Mouse (Mus musculus) c-Kit-negative CD71-positive TER-119-positive erythroid progenitor cells, embryonic 14.5 days (primary cell): ENCODE results near the gene Nfatc4.

ENCODE experiments used
- DNase-seq: peaks from one replicate; pipeline ENCODE4 v3.0.0-alpha.2; 2013; ENCODE audit warnings: low read depth, low spot score

Gene Nfatc4

DNA sequence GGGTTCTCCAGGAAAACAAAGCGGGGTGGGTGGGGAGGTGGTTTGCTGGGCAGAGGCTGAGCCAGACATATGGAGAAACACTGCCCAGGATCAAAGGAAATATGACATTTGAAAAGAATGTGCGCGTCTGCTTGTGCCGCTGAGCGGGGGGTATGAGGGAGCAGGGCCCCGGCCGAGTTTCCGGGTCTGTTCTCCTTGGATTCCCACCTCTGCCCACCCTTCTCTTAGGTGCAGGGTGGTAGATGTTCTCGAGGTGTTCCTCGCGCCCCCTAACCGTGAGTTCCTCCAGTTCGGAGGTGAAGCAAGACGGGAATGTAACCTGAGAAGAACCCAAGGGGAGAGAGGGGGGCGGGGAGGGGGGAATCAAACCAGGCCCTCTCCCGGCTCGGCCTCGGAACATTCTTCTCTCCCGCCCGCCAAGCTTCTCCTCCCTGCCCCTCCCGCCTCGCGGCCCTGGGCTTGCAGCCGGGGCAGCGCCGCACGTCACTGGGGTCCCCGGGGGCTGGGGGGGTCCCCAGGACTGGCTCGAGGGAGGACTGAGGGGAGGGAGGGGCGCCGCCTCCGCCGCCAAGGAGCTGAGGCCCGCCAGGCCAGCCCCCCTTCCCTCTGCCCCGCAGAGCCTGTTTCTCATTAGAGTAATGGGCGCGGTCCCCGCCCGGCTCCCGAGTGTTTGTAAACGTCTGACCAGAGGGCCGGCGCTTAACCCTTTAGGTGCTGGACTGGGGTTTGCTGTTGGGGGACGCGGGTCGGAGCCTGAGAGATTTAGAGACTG lies at the start of gene Nfatc4:
Gene Nfatc4 (plus strand): TSS at position 154 of the 772 bp plus-strand sequence.
- no peak for DNase-seq

GRCm38 (mm10) chr14:55776711-55777110 lies 46.2 kb upstream of the Nfatc4 start:
- no peak for DNase-seq

GRCm38 (mm10) chr14:55777176-55777575 lies 45.8 kb upstream of the Nfatc4 start:
- DNase-seq: no peak

- DNase-seq: no peak
Observed at GRCm38 (mm10) chr14:55777806-55778205, 45.1 kb upstream of the Nfatc4 start.

DNA sequence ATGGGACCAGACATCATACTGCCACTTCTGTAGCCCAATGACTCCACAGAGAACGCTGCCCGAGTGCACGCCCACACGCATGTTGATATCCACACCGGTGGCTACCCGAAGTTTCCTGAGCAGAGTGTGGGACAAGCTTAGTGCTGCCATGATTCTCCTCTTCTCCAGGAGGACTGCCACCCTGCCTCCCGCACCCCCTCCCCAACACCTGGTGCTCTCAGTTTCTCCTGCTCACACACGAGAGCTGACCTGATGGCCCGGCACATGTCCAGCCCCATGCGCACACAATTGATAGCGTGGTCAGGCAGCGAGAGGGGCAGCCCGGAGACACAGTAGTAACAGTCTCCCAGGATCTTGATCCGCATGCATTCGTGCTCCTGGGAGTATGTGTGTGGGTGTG lies 44.3 kb upstream of the Nfatc4 start:
- no peak for DNase-seq

DNA sequence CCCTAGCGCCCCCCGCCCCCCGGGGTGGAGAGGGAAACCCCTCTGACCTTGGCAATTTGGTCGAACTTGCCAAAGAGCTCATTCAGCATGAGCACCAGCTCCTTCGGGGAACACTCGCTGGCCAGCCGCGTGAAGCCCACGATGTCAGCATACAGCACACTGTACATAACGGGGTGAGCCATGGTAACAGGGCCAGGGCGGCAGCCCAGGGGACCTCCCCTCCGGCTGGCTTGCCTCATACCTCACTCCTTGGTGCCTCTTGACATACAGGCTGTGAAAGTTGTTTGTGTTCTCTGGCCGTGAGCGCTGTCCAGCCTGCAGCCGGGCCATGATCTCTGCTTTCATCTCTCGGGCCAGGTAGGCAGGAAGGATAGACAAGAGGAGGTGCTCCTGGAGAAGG lies 43.3 kb upstream of the Nfatc4 start:
- no peak for DNase-seq

- DNase-seq: no peak
Observed at GRCm38 (mm10) chr14:55780736-55781135, 42.2 kb upstream of the Nfatc4 start.

DNA sequence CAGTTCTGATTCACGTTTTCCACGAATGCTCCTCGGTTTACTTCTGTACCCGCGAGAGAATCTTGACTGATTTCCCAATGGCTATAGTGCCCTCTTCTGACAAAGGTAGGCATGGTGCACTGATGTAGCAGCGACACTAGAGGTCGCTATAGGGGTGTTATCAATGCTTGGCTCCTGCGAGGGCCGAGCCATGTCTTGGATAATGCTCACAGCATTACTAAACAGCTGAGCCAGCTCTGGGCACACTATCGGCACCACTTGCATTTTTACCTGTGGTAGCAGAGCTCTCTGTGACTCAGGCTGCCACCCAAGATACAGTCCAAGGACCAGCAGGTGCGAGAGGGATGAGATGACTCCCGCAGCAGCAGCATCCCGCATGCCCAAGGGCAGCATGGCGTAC lies 41.6 kb upstream of the Nfatc4 start:
- no peak for DNase-seq

GRCm38 (mm10) chr14:55782361-55782960 lies 40.5 kb upstream of the Nfatc4 start:
- no peak for DNase-seq

- no peak for DNase-seq
Observed at GRCm38 (mm10) chr14:55783171-55783957, 39.6 kb upstream of the Nfatc4 start.

DNA sequence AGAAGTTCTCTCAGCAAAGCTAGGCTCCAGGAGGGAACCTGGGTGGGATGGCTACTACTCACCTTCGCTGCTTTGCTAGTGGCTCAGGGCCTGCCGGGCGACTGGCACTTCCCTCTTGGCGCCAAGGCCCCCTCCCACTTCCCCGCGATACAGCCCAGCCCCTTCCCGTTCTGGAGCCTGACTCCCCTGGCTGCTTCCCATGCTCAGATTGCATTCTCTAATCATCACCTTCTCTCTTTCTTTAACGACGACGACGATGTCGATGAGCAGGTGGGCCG lies 39.0 kb upstream of the Nfatc4 start, which contains the start of gene Adcy4:
Gene Adcy4 (minus strand): TSS at position 138 of the 278 bp plus-strand sequence.
- no peak for DNase-seq

DNA sequence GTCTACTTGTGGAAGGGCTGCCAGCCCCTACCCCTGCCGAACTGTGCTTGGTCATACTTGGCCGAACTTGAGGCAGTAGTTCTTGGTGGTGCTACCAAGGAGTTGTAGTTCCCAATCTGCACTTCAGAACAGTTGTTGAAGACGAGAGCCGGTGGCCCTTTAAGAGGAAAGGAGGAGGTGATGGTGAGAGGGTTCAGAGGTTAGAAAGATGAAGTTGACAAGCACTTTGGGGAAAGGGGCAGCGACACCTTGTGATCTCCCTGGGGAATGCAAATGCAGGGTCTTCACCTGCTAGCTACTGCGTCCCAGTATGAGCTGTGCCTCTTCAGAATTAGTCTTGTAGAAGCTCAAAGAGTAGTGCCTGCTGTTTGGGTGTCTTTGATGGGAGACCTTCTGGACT lies 37.7 kb upstream of the Nfatc4 start:
- DNase-seq: no peak

GRCm38 (mm10) chr14:55787731-55788130 lies 35.2 kb upstream of the Nfatc4 start:
- DNase-seq: no peak

GRCm38 (mm10) chr14:55788256-55789050 lies 34.5 kb upstream of the Nfatc4 start, which contains the start of gene Ripk3:
TSS of gene Ripk3 (minus strand) at chr14:55788865.
- DNase-seq: no peak

GRCm38 (mm10) chr14:55793461-55793860 lies 29.5 kb upstream of the Nfatc4 start:
- no peak for DNase-seq

- DNase-seq: no peak
Observed at GRCm38 (mm10) chr14:55793946-55794345, 29.0 kb upstream of the Nfatc4 start.

DNA sequence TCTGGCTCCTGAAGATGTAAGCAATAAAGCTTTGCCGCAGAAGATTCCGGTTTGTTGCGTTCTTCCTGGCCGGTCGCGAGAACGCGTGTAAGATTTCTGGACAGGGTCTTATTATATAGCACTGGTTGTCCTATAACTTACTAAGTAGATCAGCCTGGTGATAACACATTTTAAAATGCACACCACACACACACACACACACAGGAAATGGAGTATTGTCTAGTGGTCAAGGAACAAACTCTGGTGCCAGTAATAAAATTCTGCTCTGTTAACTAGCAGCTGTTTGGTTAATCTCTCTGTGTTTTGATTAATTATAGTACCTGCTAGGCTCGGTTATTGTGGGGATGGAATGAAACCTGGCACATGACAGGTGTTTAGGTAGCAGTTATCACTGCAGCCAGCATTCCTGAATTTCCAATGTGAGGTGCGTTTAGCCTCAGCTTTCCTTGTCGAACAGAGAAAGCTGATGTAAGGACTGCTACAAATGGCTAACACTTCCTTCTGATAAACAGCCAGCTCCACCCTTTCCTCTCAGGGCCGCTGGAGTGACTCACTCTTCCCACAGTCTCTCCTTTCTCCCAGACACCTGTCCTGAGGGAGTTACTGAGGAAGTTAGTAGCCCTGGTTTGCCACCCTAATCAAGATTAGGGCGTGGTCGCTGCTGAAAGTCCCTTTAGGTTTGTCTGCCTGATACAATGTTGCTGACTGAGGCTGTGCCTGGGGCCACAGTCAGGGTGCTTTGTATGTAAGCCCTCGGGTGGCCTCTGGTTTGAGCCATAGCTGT lies 27.4 kb upstream of the Nfatc4 start:
- DNase-seq: no peak

DNA sequence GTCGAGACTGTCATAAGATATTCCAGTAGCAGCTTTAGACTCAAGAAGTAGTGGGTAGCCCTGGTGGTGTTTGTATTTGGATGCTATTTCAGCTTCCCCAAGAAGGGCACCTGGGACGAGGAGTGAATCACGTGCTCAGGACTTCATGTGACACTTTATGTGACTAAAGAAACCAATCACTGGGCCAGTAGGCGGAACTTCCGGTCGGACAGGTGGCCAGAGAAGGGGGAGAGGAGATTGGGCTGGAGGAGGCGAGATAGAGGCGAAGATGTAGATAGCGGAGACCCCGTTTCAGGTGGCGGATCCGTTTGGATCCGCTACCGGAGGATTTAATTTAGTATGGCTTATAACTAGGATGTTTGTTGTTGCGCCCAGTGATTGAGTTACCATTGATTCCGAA lies 8.1 kb upstream of the Nfatc4 start:
- DNase-seq: no peak

- no peak for DNase-seq
Observed at GRCm38 (mm10) chr14:55815310-55815751, 7.6 kb upstream of the Nfatc4 start.

GRCm38 (mm10) chr14:55819845-55820405 lies 3.0 kb upstream of the Nfatc4 start:
- DNase-seq: no peak

GRCm38 (mm10) chr14:55820576-55820975 lies 2.4 kb upstream of the Nfatc4 start:
- DNase-seq: no peak
